Mouse (Mus musculus) small intestine, adult 2 months (tissue): Measurements from ENCODE around the gene Rhbdl1. TPM values are rescaled to one million over a fixed set of nuclear protein-coding genes. Genes with fewer than 3 reads are reported as not detected.
"Not testable (repeated sequence)": the region's sequence is repeated elsewhere in the genome, so short reads cannot be mapped to it uniquely, and the experiment has no call there.

Source experiments
- H3K27ac ChIP-seq: fragments of 200-500 bp; 2 replicates; pipeline ENCODE4 v1.5.1; 2012; ENCODE audit warnings: low read depth, low read length, control low read depth, inconsistent platforms; ENCODE audit not compliant: insufficient read depth
- H3K27me3 ChIP-seq: fragments of 200-500 bp; 2 replicates; pipeline ENCODE4 v1.6.1; 2012; ENCODE audit warnings: mild to moderate bottlenecking, moderate library complexity, low read length, inconsistent platforms; ENCODE audit not compliant: control insufficient read depth, insufficient read depth
- H3K36me3 ChIP-seq: fragments of 200-500 bp; 2 replicates; pipeline ENCODE4 v1.6.1; 2012; ENCODE audit warnings: mild to moderate bottlenecking, low read length, control low read depth, inconsistent platforms; ENCODE audit not compliant: control insufficient read depth, insufficient read depth
- H3K4me1 ChIP-seq: fragments of 200-500 bp; 2 replicates; pipeline ENCODE4 v1.6.1; 2012; ENCODE audit warnings: low read length, inconsistent platforms, mixed read lengths; ENCODE audit not compliant: control insufficient read depth, insufficient read depth, insufficient read length
- H3K4me3 ChIP-seq: fragments of 200-500 bp; 2 replicates; pipeline ENCODE4 v1.5.1; 2012; ENCODE audit warnings: low read depth, mild to moderate bottlenecking, control low read depth, inconsistent platforms, low read length, moderate library complexity
- CTCF ChIP-seq: fragments of 200-500 bp; IDR thresholded peaks from 2 replicates; pipeline ENCODE4 v1.5.1; 2012; ENCODE audit warnings: low read depth, mild to moderate bottlenecking, control low read depth, inconsistent platforms, low read length, moderate library complexity, mixed read lengths; ENCODE audit not compliant: insufficient replicate concordance, insufficient read length; ENCODE audit errors: extremely low read depth
- POLR2A ChIP-seq: fragments of 200-500 bp; IDR thresholded peaks from 2 replicates; pipeline ENCODE4 v1.6.1; 2012; ENCODE audit warnings: low read depth, mild to moderate bottlenecking, control low read depth, inconsistent platforms, low read length, moderate library complexity
- WGBS: fragments of 180-500 bp; shearing (Covaris S2); methylation state at CpG from one replicate; pipeline ENCODE4 v1.1.7; 2018; 5-methylcytosine and 5-hydroxymethylcytosine counted together
- polyA plus RNA-seq: library from polyadenylated mRNA; depleted of rRNA; stranded (reverse); fragments of >200 nt; gene quantifications from 2 replicates; pipeline ENCODE4 v1.2.3, GENCODE M21; 2012

Rhbdl1 gene
- polyA plus RNA-seq, 1 experiment: 10.6 TPM

DNA sequence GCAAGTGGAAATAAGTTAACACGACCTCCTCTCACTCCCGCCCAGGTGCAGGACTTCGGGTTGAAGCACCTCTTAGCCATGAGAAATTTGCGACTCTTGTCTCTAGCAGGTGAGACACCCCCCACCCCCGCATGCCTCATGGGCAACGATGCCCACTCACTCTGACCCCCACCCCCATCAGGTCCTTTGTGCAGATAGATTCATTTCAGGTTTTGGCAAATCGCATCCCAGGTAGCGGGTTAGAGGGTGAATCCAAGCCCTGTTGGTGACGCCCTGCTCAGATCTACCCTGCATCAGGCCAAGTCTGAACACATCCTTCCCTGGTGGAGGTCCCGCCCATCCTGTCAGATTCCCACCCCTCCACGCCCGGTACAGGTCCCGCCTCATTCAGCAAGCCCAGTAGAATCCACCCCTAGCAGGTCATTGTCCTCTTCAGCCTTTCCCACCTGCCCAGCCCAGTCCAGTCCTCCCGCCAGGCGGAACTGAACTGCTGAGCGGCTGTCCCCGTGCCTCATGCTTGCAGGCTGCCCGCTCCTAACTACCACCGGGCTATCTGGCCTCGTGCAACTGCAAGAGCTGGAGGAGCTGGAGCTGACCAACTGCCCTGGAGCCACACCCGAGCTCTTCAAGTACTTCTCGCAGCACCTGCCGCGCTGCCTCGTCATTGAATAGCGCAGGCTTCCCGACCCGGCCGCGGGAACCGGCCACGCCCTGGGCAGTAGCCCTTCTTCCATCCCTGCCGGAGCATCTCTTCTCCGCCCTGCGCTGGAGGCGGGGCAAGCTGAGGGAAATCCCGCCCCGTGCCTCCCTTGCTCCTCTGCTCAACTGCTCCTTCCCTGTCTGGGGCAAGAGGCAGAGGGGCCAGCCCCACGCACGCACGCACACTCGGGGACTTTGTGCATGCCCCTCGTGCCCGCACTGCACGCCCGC lies 18.0 kb downstream of the Rhbdl1 start:
- H3K36me3 ChIP-seq: no peaks in the 10 kb centered on the region
- WGBS: 7% methylated on average over 46 of the region's 46 CpGs
- peaks cover 14% of the 10 kb centered on the region; the same call in 1 of the 2 replicates for H3K27me3 ChIP-seq
- H3K4me1 ChIP-seq: peaks cover 9% of the 10 kb centered on the region
- H3K4me3 ChIP-seq: peak overlapping the region; percentile 36
- TF ChIP-seq CTCF: no peak
- TF ChIP-seq POLR2A: no peak
- H3K27ac ChIP-seq: no peak overlapping the region

DNA sequence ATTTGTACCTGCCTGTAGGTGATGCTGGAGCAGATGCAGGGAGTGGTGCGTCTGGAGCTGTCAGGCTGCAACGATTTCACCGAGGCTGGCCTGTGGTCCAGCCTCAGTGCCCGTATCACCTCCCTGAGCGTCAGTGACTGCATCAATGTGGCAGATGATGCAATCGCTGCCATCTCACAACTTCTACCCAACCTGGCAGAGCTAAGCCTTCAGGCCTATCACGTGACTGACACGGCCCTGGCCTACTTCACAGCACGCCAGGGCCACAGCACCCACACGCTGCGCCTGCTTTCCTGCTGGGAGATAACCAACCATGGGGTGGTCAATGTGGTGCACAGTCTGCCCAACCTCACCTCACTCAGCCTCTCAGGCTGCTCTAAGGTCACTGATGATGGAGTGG lies 19.4 kb downstream of the Rhbdl1 start:
- 81% methylated on average over 11 of the region's 11 CpGs for WGBS

DNA sequence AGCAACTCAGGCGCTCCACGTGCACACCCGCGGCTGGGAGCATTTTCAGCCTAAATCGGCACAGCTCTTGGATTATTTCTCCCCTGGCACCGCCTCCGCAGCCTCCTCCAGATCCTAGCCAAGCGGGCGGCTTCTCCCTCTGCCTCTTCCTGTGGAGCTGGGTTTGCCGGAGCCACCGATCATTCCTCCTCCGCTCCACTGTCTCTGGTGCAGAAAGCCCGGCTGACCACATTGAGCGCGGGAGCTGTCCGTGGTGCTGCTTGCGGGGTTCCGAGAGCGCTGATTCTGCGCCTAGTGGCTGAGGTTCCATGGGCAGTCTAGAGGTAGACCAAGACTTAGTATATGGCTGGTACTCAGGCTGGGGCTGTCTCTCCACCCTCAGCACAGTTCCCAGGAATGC lies 23.6 kb downstream of the Rhbdl1 start:
- H3K36me3 ChIP-seq: no peaks in the 10 kb centered on the region
- no peak overlapping the region for H3K27ac ChIP-seq
- TF ChIP-seq CTCF (peak; percentile 45; the same call in 1 of the 2 replicates), POLR2A (no peak)
- 2% methylated on average over 20 of the region's 20 CpGs for WGBS
- peaks cover 15% of the 10 kb centered on the region for H3K27me3 ChIP-seq
- H3K4me3 ChIP-seq: no peak overlapping the region
- H3K4me1 ChIP-seq: peaks cover 3% of the 10 kb centered on the region

More for the DNA sequence above, 19.4 kb downstream of the Rhbdl1 start:
- Histone ChIP-seq H3K4me1 (peaks cover 7% of the 10 kb centered on the region), H3K4me3 (no peak overlapping the region), H3K27me3 (peaks cover 14% of the 10 kb centered on the region; the same call in 1 of the 2 replicates), H3K27ac (no peak overlapping the region), H3K36me3 (no peaks in the 10 kb centered on the region)
- TF ChIP-seq CTCF (no peak), POLR2A (no peak)

DNA sequence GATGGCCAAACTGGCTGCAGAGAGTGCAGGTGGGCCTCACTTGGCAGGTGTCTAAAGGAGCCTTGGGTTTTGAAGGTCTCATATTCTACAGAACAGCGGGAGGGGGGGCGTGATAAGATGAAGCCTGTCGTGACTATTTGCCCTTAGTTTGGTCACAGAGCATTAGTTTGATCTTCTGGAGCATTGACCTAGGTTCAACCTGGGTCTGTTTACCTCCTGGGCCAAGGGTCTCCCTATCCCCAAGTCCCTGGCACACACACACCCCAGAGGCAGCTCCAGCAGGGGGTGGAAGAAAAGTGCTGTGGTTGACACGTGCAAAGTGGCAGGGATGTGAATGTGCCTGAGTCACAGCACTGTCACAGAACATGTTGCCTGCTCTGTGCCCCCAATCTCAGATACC lies 26.2 kb downstream of the Rhbdl1 start:
- Histone ChIP-seq H3K4me3 (no peak overlapping the region), H3K36me3 (no peaks in the 10 kb centered on the region), H3K4me1 (peaks cover 3% of the 10 kb centered on the region), H3K27me3 (peaks cover 16% of the 10 kb centered on the region), H3K27ac (no peak overlapping the region)
- TF ChIP-seq CTCF (no peak), POLR2A (no peak)
- WGBS: 64% methylated on average over 4 of the region's 4 CpGs

DNA sequence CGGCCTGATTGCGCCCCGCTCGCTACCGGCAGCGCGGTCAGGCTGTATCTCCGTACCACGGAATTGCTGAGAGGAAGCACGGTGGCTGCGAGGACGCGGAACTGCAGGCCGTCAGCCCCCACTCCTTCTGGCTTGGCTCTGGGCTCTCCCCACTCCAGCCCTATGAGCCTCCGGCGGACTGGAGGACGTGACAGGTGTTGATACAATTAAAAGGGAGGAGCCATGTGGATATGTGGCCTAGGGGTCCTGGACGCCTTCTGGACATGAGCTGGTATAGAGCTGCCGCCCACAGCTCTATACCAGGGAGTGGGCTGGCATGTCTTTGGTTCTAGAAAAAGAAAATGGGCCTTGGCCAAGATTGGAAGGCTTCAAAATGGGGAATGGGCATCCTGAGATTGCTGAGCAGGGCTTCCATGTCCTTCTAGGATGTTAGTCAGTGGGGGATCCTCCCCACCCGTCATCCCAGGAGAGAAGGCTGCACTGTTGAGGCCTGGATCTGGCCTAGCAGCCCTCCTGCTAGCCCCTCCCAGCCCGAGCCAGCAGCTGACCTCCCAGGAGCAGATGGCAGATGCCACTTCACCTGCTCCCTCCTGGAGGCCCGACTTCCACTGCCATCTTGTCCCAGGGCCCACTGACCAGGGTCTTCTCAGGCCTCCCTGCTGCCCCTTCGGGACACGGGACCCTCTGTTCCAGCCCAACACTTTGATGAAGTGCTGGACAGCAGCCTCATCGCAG lies 27.3 kb downstream of the Rhbdl1 start:
- Histone ChIP-seq H3K36me3 (no peaks in the 10 kb centered on the region), H3K4me1 (peaks cover 3% of the 10 kb centered on the region), H3K27me3 (peaks cover 16% of the 10 kb centered on the region), H3K4me3 (peak overlapping the region; percentile 59), H3K27ac (no peak overlapping the region)
- WGBS: 11% methylated on average over 25 of the region's 25 CpGs
- TF ChIP-seq POLR2A (no peak), CTCF (no peak)

DNA sequence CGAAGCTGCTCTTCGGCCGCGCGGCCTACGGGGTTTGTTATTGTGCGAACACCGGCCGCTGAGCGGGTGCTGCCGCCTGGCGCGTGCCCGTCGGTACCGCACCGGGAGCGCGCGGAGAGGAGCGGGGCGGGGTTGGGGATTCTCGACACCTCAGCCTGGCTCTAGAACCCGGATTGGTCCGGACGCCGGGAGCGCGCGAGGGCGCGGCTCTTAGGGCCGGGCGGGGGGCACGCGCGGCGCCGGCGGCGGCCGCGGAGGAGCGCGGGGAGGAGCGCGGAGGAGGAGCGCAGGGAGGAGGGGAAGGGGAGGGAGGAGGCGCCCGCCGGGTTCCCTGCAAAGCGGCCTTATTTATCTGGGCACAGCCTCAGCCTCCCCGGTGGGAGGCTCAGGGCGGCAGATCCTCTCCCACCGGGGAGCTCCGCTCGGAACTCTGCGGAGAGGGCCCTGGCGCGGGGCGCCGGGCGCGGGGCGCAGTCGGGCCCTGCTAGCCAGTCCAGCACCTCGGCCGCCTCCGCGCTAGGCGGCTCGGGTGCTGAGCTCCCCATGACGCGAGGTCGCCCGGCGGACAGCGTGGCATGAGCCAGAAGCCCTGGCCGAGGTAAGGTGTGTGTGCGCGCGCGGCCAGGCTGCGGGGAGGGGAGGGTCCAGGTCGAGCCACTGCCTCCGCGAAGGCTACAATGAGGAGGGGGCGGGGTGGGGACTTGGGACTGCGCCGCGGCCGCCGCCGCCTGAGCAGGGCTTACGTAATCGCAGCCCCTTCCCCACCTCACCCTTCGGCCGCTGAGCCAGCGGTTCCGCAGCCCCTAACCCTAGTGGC lies 28.1 kb downstream of the Rhbdl1 start, which contains the start of gene Fbxl16:
TSS of gene Fbxl16 (plus strand) at position 297 of the 817 bp plus-strand sequence.
- H3K27me3 ChIP-seq: peaks cover 18% of the 10 kb centered on the region
- WGBS: under 1% methylated on average over 94 of the region's 100 CpGs
- H3K4me1 ChIP-seq: peaks cover 3% of the 10 kb centered on the region
- H3K36me3 ChIP-seq: no peaks in the 10 kb centered on the region
- TF ChIP-seq POLR2A (no peak), CTCF (no peak)
- no peak within 1 kb of the TSS for H3K27ac ChIP-seq
- peak within 1 kb of the TSS; percentile 59 for H3K4me3 ChIP-seq

DNA sequence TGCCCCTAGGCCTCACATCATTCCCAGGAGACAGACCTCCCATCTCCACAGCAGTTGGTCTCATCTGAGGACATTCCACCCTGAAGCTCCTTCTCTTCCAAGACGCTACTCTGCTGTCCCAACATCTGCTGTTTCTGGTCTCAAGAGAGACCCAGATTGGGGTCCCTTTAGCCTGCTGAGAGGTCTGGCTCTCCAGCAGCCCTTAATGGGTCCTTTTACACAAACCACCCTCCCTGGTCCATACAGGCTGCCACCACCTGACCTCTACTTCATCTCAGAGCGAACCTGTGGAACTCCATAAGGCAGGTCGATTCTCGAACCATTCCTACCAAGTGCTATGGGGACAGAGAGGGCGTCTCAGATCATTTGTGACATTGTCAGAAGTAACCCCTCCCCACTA lies 29.1 kb downstream of the Rhbdl1 start:
- Histone ChIP-seq H3K27me3 (peaks cover 19% of the 10 kb centered on the region), H3K27ac (no peak overlapping the region), H3K4me1 (peaks cover 3% of the 10 kb centered on the region), H3K36me3 (no peaks in the 10 kb centered on the region), H3K4me3 (no peak overlapping the region)
- TF ChIP-seq POLR2A: no peak
- TF ChIP-seq CTCF: no peak
- WGBS: 44% methylated on average over 5 of the region's 5 CpGs

DNA sequence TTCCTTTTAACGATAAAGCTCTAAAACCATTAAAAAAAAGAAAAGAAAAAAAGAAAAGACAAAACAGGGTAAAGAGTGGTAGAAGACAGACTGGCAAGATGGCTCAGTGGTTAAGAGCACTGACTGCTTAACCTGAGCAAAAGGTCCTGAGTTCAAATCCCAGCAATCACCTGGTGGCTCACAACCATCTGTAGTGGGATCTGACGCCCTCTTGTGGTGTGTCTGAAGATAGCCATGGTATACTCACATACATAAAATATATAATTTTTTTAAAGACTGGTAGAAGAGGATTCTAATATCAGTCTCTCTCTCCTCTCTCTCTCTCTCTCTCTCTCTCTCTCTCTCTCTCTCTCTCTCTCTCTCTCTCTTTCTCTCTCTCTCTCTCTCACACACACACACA lies 29.6 kb downstream of the Rhbdl1 start:
- 36% methylated on average over 2 of the region's 2 CpGs for WGBS

More for the DNA sequence above, 29.6 kb downstream of the Rhbdl1 start:
- H3K4me1 ChIP-seq, H3K36me3 ChIP-seq, H3K27ac ChIP-seq, H3K4me3 ChIP-seq: not testable (repeated sequence)
- peaks cover 24% of the 10 kb centered on the region for H3K27me3 ChIP-seq
